Mouse (Mus musculus) bone marrow macrophage, adult 2 months (primary cell): ENCODE measurements around the gene Emg1.

Experiments used
- CTCF ChIP-seq: IDR thresholded peaks from 2 replicates; pipeline ENCODE4 v1.5.1; 2012; ENCODE audit warnings: low read depth, mild to moderate bottlenecking, low read length, moderate library complexity
- POLR2A ChIP-seq: IDR thresholded peaks from 2 replicates; pipeline ENCODE4 v1.6.1; 2012; ENCODE audit warnings: mild to moderate bottlenecking, low read depth, low read length, borderline replicate concordance

- TF ChIP-seq CTCF: no peak
- TF ChIP-seq POLR2A: no peak
These were observed 42.6 kb downstream of the Emg1 start for GRCm38 (mm10) chr6:124669234-124669859.
